Mouse (Mus musculus) MEL (cell line): Measurements from ENCODE around the gene Nlrc4.

Experiments used
- CTCF ChIP-seq, 3 experiments: IDR thresholded peaks in 2 of 3; conservative IDR thresholded peaks in 1 of 3; 2 replicates each; pipeline ENCODE4 v1.5.1; 2011 to 2012; ENCODE audit warnings: low read length in 3 of 3, low read depth in 2 of 3, mild to moderate bottlenecking in 2 of 3, improper control_type of control experiment in 1 of 3, inconsistent platforms in 1 of 3, mixed read lengths in 1 of 3, moderate library complexity in 1 of 3; ENCODE audit not compliant: control insufficient read depth in 1 of 3, insufficient read depth in 1 of 3, poor library complexity in 1 of 3, severe bottlenecking in 1 of 3
- E2F4 ChIP-seq: IDR thresholded peaks from 2 replicates; pipeline ENCODE4 v1.6.1; 2011; ENCODE audit warnings: low read depth, low read length, improper control_type of control experiment, borderline replicate concordance
- EP300 ChIP-seq, 2 experiments: IDR thresholded peaks; 2 replicates each; pipeline ENCODE4 v1.6.1; 2011; ENCODE audit warnings: improper control_type of control experiment in 2 of 2, low read length in 2 of 2, low read depth in 1 of 2, mild to moderate bottlenecking in 1 of 2
- MAFK ChIP-seq: IDR thresholded peaks from 2 replicates; pipeline ENCODE4 v1.6.1; 2011; ENCODE audit warnings: low read depth, mild to moderate bottlenecking, low read length, improper control_type of control experiment, borderline replicate concordance
- MAZ ChIP-seq: IDR thresholded peaks from 2 replicates; pipeline ENCODE4 v1.6.1; 2012; ENCODE audit warnings: low read depth, mild to moderate bottlenecking, inconsistent platforms, low read length, improper control_type of control experiment
- POLR2A ChIP-seq, 2 experiments: IDR thresholded peaks; 2 replicates each; pipeline ENCODE4 v1.6.1; 2011 to 2012; ENCODE audit warnings: low read length in 2 of 2, mild to moderate bottlenecking in 2 of 2, control low read depth in 1 of 2, improper control_type of control experiment in 1 of 2, low read depth in 1 of 2, moderate library complexity in 1 of 2; ENCODE audit not compliant: control insufficient read depth in 1 of 2, insufficient read depth in 1 of 2, poor library complexity in 1 of 2
- RCOR1 ChIP-seq: IDR thresholded peaks from 2 replicates; pipeline ENCODE4 v1.6.1; 2012; ENCODE audit warnings: low read depth, mild to moderate bottlenecking, inconsistent platforms, low read length, improper control_type of control experiment
- TBP ChIP-seq: IDR thresholded peaks from 2 replicates; pipeline ENCODE4 v1.8.0; 2011; ENCODE audit warnings: low read depth, low read length, improper control_type of control experiment
- TCF12 ChIP-seq: IDR thresholded peaks from 2 replicates; pipeline ENCODE4 v1.6.1; 2014; ENCODE audit warnings: low read depth, mild to moderate bottlenecking, inconsistent platforms, low read length, improper control_type of control experiment, moderate library complexity
- USF2 ChIP-seq, 2 experiments: IDR thresholded peaks; 2 replicates each; pipeline ENCODE4 v1.6.1; 2011 to 2012; ENCODE audit warnings: improper control_type of control experiment in 2 of 2, low read length in 2 of 2, borderline replicate concordance in 1 of 2, inconsistent platforms in 1 of 2, low read depth in 1 of 2, mild to moderate bottlenecking in 1 of 2; ENCODE audit not compliant: insufficient read depth in 1 of 2

DNA sequence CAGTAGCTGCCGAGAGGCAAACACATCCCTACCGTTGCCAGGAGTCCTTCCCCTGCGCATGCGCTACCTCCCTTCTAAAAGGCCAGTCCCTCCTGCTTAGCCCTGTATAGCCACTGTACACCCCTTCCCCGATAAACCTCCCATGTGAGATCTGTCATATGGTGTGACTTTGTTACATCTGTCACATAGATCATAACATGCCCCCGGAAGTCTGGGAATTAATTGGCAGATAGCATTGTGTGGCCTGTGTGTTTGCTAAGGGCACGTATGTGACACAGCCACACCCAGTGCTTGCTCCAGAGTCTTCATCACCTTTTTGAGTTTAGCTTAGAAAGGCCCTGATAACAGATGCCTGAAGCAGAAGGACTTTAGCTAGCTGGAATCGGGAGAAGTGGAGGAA lies 28.9 kb downstream of the Nlrc4 start:
- no peak for TF ChIP-seq CTCF (IDR thresholded peaks at IDR 0.05 in 2 of 3, conservative IDR thresholded peaks at IDR 0.05 in 1 of 3; ENCODE audit: control insufficient read depth in 1 of 3, insufficient read depth in 1 of 3, low read depth in 2 of 3, low read length in 3 of 3, poor library complexity in 1 of 3, severe bottlenecking in 1 of 3)
- no peak for TF ChIP-seq MAZ
- no peak for TF ChIP-seq RCOR1
- TF ChIP-seq MAFK, result no peak
- TF ChIP-seq USF2 (IDR thresholded peaks at IDR 0.05; ENCODE audit: borderline replicate concordance in 1 of 2, insufficient read depth in 1 of 2, low read depth in 1 of 2, low read length in 2 of 2), result no peak
- TF ChIP-seq EP300 (IDR thresholded peaks at IDR 0.05; ENCODE audit: low read depth in 1 of 2, low read length in 2 of 2), result no peak
- no peak for TF ChIP-seq TCF12
- TF ChIP-seq POLR2A (IDR thresholded peaks at IDR 0.05; ENCODE audit: control insufficient read depth in 1 of 2, insufficient read depth in 1 of 2, low read depth in 1 of 2, low read length in 2 of 2, poor library complexity in 1 of 2), result no peak
- no peak for TF ChIP-seq E2F4
- TF ChIP-seq TBP, result no peak
